Mouse (Mus musculus): ENCODE data around the gene Gm47985.
"Not testable (repeated sequence)": the region's sequence is repeated elsewhere in the genome, so short reads cannot be mapped to it uniquely, and the experiment has no call there.

The Gm47985 gene

DNA sequence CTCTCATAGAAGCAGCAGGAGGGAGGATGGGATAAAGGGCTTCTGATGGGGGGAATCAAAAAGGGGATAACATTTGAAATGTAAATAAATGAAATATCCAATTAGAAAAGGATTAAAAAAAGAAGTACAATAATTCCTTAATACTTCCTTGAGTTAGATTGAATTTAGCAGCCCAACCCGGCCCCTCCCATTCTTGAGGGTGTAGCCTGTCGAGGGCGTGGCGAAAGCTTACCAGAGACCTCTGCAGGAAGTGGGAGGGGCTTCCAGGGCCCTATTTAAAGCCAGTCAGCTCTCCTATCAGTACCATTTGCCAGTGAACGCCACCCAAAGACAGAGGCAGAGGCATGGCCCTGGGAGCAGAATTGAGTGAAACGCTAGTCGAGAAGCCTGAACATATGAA, at the start of gene Gm47985:
TSS of gene Gm47985 (plus strand) at position 272 of the 400 bp plus-strand sequence.
- DNase-seq (ENCODE audit: low read depth, low spot score): not testable (repeated sequence)

DNA sequence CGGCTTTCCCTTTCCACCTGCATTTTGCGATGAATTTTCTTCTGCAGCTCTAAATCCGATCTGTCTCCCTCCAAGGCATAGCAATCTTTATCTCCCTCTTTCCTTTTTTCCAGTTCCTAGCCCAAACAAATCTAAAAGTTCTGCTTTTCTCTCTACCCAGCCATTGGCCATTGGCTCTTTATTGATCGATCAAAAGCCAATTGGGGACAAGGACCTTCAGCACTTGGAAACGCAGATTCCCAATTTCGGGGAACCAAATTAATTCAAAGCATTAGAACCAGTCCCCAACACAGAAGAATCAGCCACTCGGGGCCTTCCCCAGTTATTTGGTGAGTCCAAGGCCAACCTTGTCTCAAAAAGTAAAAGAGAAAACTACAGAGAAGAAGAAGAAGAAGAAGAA, 49.7 kb upstream of the Gm47985 start:
- no peak for DNase-seq (ENCODE audit: low read depth, low spot score)

DNA sequence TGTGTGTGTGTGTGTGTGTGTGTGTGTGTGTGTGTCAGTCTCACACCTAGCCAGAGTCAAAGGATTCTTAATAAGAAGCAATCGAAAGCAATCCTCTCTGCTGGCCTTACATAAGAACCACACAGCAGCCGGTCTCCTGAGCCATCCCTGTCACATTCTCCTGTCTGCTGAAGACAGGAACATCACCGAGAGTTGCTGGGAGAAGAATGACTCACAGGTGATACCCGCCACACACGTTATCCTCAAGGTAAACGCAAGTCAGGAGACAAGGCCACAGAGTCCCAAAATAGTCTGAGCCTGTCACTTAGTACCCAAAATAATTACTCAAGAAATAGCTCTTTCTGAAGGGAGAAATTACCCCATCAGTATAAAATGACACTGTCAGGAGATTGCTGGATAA, 43.9 kb upstream of the Gm47985 start:
- DNase-seq (ENCODE audit: low read depth, low spot score): no peak

DNA sequence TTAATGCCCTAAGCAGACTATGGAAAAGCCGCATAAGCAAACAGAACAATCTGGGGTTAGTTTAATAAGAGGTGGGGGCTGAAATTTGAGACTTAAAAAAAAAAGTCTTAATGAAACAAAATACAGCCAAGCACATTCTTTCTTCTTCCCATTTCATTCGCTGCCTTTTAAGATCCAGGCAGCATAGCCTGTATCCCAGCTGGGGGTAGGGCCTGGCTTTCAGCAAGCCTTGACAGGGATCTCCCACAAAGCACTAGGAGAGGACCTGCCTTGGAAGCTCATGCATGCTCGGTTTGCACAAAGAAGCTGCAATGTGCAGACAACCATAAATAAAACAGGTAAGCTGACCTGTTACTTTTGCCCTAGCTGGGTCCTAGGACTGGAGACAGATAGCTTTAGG, 41.4 kb upstream of the Gm47985 start:
- DNase-seq (ENCODE audit: low read depth, low spot score): no peak

DNA sequence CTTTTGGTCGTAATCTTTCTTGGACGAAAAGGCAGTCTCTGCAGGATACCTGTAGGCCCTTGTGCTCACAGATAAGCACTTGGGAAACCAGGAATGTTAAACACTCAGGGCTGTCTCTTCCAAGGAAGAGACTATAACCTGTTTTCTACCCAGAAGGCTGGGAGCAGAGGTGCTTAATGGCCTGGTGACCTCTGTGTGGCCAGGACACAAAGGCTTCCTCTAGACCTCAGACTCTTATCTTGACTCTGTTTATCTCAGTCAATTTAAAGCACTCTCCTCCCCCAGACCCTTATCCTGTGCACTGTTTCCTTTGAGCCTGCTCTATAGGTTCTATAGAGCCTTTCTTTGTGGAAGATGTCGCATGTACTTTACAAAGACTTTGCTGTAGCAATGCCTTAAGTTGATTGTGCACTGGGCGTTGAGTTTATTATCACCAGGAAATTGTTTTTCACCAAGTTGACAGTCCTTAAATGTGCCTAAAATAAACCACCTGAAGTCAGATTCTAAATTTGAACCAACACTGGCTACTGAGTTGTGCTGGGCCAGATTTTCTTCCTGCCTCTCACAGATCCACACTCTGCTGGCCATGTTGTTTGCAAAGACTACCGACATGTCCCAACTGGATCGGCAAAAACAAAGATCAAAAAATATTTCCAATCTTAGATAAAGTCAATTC, 37.7 kb upstream of the Gm47985 start:
- DNase-seq (ENCODE audit: low read depth, low spot score): no peak

DNA sequence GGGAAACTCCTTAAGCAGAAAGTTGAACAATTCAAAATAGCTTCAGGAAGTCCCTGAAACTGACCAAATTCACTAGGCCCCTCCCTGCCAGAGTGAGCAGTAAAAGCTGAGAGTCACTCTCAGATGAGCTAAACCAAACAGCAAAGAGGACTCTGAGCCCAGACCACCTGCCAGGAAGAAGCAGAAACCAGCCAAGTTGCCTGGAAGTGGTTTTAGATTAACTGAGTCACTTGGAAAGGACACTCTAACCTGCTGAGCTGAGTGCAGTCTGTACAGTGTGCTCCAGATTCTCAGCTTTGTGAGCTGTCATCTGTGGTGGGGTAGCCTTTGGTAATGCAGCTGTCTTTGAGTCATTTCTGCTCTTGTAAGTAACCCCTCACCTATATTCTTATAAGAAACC, 34.5 kb upstream of the Gm47985 start:
- no peak for DNase-seq (ENCODE audit: low read depth, low spot score)

DNA sequence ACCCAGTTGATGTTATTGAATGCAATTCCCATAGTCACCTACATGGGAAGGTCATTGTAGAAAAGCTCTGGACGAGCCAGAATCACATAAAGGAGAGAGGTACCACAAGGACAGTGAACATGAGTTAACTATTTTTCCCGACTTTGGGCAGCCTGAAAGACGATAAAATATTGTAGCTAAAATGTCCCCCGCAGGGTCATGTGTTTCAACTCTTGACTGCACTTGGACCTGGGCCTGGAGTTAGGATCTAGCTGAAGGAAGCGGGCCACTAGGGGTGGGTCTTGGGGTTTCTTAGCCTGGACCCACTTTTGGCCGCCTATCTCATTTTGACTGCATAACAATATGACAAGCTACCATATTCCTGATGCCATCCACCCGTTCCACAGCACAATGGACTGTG, 32.1 kb upstream of the Gm47985 start:
- no peak for DNase-seq (ENCODE audit: low read depth, low spot score)

DNA sequence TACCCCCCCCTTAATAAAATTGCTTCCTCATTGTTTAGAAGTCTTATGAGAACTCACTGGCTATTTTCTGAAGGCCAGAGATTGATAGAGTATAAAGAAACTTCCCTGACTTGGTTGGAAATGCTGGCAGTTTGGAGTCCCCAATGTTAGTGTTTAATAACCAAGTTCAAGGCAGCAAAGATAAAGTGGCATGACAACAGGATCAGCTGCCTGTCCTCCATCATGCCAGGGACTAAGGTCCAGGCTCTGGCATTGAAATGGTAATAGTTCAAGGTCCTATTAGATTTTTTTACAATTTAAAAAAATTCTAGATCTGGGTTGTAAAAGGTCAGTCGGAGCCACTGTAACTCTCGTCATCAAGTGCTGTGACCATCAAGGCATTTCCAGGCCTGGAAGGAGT, 31.2 kb upstream of the Gm47985 start:
- no peak for DNase-seq (ENCODE audit: low read depth, low spot score)

DNA sequence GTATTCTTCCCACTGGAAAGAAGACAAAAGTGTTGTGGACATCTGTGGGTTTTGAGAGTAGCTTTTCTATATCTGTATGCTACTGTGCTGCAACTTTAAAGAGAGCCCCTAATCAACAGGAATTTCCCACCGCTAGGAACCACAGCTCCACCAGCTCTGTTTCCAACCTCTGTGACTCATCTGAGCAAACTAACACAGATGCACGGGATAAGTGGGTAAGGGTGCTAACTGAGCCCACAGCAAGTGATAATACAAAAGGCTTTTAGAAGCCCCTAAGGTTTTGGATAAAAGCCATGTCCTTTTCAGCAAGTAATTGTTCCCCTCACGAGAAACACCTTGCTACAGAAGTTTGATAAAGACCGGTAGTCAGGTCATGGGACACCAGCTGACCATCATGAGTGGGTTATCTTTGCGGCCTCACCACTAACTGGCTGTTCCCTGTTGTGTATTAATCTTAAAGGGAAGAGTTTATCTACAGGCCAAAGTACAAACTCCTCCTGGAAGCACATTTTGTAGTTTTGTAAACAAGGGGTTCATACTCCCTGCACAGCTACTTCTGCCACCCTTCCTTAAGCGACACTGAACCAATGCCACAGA, 29.2 kb upstream of the Gm47985 start:
- no peak for DNase-seq (ENCODE audit: low read depth, low spot score)

DNA sequence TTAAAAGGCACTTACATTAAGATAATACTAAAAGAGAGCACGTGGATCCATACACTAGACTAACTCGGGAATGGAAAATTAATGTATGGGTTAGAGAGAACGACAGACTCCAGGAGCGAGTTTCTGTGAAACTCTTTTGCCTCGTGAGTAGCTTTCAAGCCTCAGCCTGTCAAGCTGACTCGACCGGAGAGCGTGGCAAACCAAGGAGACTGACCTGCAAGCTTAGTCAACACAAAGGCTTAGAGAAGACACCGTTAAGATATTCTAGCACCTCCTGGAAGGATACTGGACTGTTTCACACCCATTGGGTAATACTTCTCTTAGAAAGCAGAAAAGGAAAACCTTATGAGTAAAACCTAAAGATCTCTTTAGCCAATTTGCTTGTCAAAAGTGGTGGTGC, 28.2 kb upstream of the Gm47985 start:
- not testable (repeated sequence) for DNase-seq (ENCODE audit: low read depth, low spot score)

DNA sequence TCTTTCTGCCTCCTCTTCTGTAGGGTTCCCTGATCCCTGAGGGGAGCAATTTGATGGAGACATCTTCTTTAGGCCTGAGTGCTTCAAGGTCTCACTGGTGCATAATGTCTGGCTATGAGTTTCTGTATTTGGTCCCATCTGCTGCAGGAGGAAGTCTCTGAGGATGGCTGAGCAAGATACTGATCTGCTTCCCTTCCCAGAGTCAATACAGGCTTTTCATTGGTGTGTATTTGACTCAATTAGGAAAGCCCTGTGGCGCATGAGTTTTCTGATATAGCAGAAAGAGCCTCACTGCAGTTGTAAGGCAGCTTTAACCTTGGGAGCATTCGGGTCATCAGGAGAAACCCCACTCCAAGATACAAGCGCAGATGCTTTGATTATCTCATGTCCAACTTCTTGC, 26.2 kb upstream of the Gm47985 start:
- DNase-seq (ENCODE audit: low read depth, low spot score): no peak

DNA sequence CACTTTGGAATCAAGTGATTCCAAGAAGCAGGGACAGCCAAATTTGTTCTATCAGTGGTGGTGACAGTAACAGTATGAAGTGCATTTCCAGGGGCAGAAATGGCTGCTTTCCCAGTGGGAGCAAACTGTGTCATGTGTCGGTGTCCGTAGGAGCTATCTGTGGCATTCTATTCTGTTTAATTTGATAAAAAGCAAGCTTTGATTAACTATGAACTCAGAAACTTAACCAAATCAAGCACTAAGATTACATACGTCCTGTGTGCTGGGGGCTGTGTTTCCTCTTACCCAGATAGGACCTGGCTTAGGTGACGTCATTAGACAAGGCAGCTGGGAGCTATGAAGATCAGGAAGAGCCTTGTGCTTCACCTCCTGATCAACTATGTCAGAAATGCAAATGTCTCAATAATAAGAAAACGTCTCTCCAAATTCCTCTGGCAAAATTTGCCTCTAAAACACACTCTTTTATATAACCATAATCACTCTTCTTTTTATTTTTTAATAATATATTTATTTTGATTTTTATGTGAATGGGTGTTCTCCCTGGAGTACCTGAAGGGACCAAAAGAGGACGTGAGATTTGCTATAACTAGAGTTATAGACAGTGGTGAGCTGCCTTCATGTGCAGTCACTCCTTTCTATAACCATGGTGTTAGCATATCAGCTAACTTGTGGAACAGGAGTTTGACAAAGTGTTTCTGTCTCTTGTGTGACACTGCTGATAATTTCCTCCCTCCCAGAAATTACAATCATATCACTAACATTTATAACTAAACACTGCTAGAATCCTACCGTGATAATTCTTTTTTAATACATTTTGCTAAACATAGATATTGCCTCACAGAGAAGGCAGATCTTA, 25.3 kb upstream of the Gm47985 start:
- no peak for DNase-seq (ENCODE audit: low read depth, low spot score)

DNA sequence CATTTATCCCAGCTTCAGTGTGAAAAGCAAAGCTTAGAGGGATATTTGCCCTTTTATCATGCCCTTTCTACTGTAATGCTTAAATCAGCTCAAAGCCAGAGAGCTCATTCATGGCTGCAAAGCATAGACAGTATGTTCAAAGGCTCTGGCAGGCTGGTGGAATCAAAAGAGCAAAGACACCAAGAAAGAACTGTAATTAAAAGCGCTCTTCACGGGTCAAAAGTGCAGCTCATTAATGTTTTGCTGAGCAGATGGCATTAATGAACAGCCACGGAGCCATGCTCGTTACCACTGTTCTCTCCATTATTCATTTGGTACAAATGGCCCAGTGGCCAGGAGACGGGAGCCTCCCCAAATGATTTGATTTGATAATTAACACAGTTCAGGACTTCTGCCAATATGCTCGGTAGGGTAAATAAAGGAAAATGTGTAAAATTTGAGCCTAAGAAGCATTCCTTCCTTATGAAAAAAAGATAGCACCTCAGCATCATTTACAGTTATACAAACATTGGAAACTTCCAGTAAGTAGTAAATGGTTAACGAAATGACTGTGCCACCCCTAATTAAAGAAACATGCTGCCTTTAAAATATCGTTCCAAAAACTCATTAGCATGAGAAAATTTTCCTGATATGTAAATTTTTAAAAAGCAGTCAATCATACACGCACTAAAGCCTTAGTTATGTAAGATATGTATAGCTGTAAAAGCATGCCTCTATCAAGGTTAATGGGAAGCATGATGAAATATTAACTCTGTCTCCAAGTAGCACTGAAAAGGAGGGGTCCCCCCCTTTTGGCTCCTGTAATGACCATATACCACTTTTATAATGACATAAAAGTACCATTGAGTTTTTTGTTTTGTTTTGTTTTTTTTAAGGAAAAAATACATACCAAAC, 24.1 kb upstream of the Gm47985 start:
- DNase-seq (ENCODE audit: low read depth, low spot score): no peak

DNA sequence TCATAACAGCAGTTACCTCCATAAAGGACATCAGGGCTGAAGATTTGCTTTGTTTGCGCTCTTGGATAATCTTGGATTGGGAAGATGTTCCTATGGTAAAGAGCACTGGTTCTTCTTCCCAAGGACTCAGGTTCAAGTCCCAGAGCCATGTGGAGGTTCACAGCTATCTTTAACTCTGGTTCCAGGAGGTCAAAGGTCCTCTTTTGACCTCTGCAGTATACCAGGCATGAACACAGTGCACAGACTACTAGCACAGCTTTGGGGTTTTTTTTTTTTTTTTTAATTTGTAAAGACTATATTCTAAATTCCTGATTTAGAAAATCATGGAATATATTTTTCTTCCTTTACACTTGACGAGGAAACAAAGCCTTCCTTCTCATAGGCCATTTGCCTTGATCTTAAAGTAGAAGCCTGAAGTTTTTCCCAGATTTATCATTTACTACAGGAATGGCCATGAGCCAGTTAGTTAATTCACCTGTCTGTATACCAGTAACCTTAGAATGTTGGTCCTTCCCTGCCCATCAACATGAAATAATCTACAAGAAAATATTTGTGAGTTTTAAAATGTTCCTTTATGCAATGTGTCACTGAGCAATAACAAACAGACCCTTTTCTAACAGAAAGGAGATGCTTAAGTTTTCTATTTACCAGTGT, 23.4 kb upstream of the Gm47985 start:
- no peak for DNase-seq (ENCODE audit: low read depth, low spot score)

DNA sequence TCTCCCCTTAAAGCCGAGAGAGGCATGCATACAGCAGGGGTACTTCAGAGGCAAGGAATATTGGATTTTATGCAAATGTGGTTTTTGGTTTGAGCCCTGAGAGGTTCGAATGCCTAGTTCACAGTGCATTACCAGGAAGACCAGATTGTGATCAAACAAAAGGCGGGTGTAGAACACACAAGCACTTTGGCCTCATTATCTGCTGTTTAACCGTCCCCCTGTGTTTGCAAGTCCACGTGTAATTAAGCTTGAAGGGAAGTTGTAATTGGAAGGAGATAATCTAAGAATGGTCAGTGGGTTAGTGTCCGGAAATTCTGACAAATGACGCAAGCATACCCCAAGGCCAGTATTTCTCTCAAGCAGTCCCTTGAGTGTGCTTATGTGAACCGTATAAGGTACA, 16.3 kb upstream of the Gm47985 start:
- DNase-seq (ENCODE audit: low read depth, low spot score): no peak

DNA sequence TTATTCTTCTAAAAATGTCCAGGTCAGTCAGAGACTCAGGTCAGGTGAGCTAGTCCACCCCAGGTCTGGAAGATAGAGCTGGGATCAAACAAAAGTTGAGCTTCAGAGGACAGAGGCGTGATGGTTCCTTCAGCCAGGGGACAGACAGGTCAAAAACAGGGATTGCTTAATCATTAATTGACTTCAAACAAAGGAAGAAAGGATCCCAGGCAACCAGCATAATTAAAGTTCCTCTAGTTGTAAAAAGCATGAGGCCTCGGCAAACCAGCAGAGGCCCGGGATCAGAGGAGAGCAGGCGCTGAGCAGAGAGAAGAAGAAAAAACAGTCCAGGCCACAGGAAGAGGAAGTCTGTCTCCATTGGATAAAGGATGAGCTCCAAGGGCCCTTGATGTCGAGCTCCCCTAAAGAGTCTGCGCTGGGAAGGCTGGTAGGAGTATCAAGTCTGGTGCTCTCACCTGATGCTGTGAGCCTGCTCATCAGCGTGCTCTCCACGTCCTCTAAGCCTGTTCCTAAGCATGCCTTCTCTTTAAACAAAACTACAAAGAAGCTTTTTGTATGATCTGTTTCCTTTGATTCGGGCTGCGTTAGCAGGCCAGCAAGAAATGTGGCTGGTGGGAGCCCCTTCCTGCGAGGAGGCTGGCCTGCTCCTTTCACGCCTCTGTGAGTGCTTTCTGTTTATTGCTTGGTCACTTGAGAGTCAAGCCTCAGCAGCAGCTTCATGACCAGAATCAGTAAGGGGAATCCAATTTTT, 14.9 kb upstream of the Gm47985 start:
- DNase-seq (ENCODE audit: low read depth, low spot score): no peak

DNA sequence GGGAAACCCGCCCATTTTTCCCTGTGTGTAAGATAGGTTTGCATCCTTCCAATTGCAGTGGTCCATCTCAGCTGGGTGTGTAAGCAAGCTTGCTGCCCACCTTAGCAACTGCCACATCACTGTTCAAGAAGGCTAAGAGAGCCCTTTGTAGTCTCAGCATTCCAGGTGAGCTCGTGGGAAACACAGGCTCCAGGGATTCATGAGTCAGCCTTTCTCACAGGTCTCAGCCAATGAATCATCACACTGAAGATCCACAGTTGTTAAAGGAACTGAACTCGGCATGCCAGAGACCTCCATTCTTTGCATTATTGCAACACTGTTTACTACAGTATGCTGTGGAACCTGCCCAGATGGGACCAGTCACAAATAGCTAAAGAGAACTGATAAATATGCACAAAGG, 13.7 kb upstream of the Gm47985 start:
- no peak for DNase-seq (ENCODE audit: low read depth, low spot score)

DNA sequence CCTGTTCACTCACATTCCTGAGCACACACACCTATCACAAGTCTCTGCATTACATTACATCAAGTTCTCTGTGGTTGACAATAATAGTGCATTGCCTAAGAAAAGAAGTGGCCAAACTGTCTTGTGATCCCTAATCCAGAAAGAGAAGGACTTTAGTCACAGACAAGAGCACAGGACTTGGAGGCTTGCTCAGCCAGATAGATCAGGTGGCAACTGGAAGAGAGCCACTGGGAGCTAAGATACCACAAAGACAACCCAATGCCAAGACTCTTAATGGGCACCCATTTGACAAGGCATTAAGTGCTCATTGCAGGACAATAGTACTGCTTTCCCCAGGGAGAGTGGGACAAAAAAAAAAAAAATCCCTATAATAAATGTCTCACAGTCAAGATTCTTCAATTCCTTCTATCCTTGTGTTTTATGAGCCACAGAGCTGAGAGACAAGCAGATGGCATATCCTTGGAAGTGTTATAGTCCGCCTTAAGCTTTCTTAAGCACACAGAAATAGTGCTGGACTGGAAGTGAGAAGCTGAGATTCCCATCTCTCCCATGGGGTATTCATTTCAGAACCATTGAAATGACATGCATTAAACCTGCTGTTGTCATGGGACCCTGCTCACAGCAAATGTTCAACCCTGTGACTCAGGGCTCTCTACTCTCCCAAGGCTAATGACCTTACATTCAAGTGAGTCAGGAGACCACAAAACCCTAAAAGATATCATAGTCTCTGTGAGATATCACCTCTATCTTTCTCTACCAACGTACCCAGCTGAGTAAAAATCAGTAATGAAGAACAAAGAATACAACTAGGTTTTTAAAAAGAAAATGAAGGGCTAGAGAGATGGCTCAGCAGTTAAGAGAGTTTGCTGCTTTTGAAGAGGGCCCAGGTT, 10.5 kb upstream of the Gm47985 start:
- peak; percentile 52 for DNase-seq (ENCODE audit: low read depth, low spot score)

Measured in ZHBTc4 (cell line).